Mouse (Mus musculus): ENCODE measurements around the gene Akap8l.

GRCm38 (mm10) chr17:32348406-32348805, 2.0 kb downstream of the Akap8l start:
- TF ChIP-seq POLR2A (IDR thresholded peaks at IDR 0.05; ENCODE audit: borderline replicate concordance, extremely low read depth, low read depth, low read length) (no peak), CTCF (IDR thresholded peaks at IDR 0.05; ENCODE audit: insufficient read depth, low read length) (no peak)
